Mouse (Mus musculus): Measurements from ENCODE around the gene Olfr1425. TPM values are rescaled to one million over a fixed set of nuclear protein-coding genes. Genes with fewer than 3 reads are reported as not detected.
"Not testable (repeated sequence)": the region's sequence is repeated elsewhere in the genome, so short reads cannot be mapped to it uniquely, and the experiment has no call there.

The Olfr1425 gene
- polyA plus RNA-seq (2015; fragmentation: Nextera tagmentation; extraction: Ambion mirVana) = not detected in 2 replicates

DNA sequence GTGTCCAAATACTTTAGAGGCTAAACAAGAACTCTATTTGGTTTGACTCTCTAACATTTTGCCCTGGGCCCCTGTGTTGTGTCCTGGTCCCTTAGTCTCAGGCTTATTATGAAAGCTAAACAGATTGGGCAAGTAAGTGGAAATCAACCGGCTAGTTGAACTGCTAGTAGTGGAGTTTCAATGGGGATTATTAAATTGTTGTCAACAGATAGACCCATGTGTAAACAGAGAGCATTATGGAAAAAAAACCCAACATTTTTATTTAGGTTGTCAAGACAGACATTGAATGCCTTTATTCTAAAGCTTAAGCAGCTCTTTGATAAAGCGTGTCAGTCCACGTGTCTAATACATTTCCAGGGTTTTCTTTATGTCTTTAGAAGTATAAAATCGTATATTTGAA lies at the start of gene Olfr1425:
TSS of gene Olfr1425 (minus strand) at position 101 of the 400 bp plus-strand sequence.
- H3K4me3 ChIP-seq (replicated peaks; ENCODE audit: low read depth, low read length); ATAC-seq (replicated peaks; ENCODE audit: low FRiP score, low read depth); H3K36me3 ChIP-seq (ENCODE audit: insufficient read depth, low read length); H3K4me2 ChIP-seq (ENCODE audit: low read length); DNase-seq (ENCODE audit: low spot score); H3K27me3 ChIP-seq (ENCODE audit: insufficient read depth, low read length); H3K9ac ChIP-seq (ENCODE audit: low read depth, low read length); H3K4me1 ChIP-seq (replicated peaks; ENCODE audit: insufficient read depth, low read length); H3K9me3 ChIP-seq (replicated peaks; ENCODE audit: low read length); H3K27ac ChIP-seq: not testable (repeated sequence)
- WGBS = 83% methylated on average over 4 of the region's 4 CpGs

DNA sequence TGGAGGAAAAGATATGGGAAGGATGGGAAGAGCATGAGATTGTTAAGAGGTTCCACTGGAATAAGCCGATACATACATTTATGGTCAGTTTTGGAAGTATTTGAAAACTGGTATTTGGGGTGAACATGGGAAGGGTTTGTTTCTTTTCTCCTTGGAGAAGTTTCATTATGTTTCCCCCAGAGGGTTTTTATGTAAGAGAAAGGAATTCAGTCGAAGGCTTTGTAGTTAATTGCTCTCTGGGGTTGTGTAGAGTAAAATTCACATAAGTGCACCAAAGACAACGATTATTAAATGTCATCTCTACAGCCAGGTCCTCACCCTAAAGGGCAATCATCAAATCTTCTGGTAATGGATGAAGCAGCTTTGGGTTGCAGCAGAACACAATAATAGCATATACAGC lies 45.6 kb upstream of the Olfr1425 start, which contains the start of gene Olfr76:
TSS of gene Olfr76 (minus strand) at position 101 of the 400 bp plus-strand sequence.
- no peak within 1 kb of the TSS for H3K4me3 ChIP-seq (replicated peaks; ENCODE audit: low read depth, low read length)
- H3K27me3 ChIP-seq (ENCODE audit: insufficient read depth, low read length) = no peaks in the 10 kb centered on the region
- ATAC-seq (replicated peaks; ENCODE audit: low FRiP score, low read depth) (no peak), DNase-seq (ENCODE audit: low spot score) (no peak)
- H3K9ac ChIP-seq (ENCODE audit: low read depth, low read length) = no peak within 1 kb of the TSS
- no peaks in the 10 kb centered on the region for H3K4me1 ChIP-seq (replicated peaks; ENCODE audit: insufficient read depth, low read length)
- H3K4me2 ChIP-seq (ENCODE audit: low read length) = no peak within 1 kb of the TSS
- WGBS = 69% methylated on average over 3 of the region's 3 CpGs
- no peaks in the 10 kb centered on the region for H3K36me3 ChIP-seq (ENCODE audit: insufficient read depth, low read length)
- no peak within 1 kb of the TSS for H3K27ac ChIP-seq
- no peak for TF ChIP-seq CTCF (IDR thresholded peaks at IDR 0.05; ENCODE audit: low read depth)
- no peaks in the 10 kb centered on the region for H3K9me3 ChIP-seq (replicated peaks; ENCODE audit: low read length)

DNA sequence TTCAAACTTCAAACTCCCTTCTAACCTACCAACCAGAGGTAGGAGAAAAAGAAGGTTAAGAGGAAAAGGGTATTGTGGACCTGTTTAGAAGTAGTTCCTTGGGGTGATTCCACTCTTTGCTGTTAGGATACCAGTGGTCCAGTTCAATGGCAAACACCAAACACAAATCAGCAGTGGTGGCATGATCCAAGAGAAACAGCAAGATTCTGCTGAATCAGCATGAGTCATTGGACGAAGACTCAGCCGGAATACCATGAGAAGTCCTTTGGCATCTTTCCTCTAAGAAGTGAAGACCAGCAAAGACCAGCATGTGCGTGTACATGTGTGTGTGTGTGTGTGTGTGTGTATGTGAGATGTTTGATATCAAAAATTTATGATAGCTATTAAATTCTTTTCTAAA lies 38.9 kb upstream of the Olfr1425 start:
- Histone ChIP-seq H3K4me3 (replicated peaks; ENCODE audit: low read depth, low read length) (no peak overlapping the region), H3K4me1 (replicated peaks; ENCODE audit: insufficient read depth, low read length) (no peaks in the 10 kb centered on the region), H3K27ac (no peak overlapping the region), H3K27me3 (ENCODE audit: insufficient read depth, low read length) (no peaks in the 10 kb centered on the region), H3K4me2 (ENCODE audit: low read length) (no peak overlapping the region), H3K9me3 (replicated peaks; ENCODE audit: low read length) (no peaks in the 10 kb centered on the region), H3K9ac (ENCODE audit: low read depth, low read length) (no peak overlapping the region), H3K36me3 (ENCODE audit: insufficient read depth, low read length) (no peaks in the 10 kb centered on the region)
- no peak for TF ChIP-seq CTCF (IDR thresholded peaks at IDR 0.05; ENCODE audit: low read depth)
- 89% methylated on average over 3 of the region's 3 CpGs for whole genome bisulfite sequencing
- ATAC-seq (replicated peaks; ENCODE audit: low FRiP score, low read depth) (no peak), DNase-seq (ENCODE audit: low spot score) (no peak)

DNA sequence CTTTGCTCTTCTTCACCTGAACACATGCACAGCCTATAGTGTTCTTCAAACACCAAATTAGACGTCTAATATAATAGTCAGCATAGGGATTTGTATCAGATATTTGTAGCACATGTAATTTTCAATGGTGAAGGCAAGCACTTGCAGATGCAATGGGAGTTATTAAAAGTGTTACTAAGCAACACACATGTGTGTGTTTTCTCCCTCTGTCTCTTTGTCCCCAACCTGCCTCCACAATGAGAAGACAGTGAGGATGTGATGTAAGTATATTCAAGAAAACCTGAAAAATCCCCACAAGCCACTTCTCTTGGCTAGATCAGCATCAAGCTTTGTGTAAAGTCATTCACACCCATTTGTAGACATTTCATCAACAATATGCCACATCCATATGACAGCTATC lies 38.3 kb upstream of the Olfr1425 start, which contains the start of gene Olfr1428:
TSS of gene Olfr1428 (minus strand) at position 101 of the 400 bp plus-strand sequence.
- no peak within 1 kb of the TSS for H3K4me2 ChIP-seq (ENCODE audit: low read length)
- WGBS = 85% methylated on average over 1 of the region's 1 CpGs
- no peak within 1 kb of the TSS for H3K9ac ChIP-seq (ENCODE audit: low read depth, low read length)
- no peak within 1 kb of the TSS for H3K27ac ChIP-seq
- no peaks in the 10 kb centered on the region for H3K36me3 ChIP-seq (ENCODE audit: insufficient read depth, low read length)
- no peak within 1 kb of the TSS for H3K4me3 ChIP-seq (replicated peaks; ENCODE audit: low read depth, low read length)
- no peaks in the 10 kb centered on the region for H3K4me1 ChIP-seq (replicated peaks; ENCODE audit: insufficient read depth, low read length)
- no peaks in the 10 kb centered on the region for H3K27me3 ChIP-seq (ENCODE audit: insufficient read depth, low read length)
- no peaks in the 10 kb centered on the region for H3K9me3 ChIP-seq (replicated peaks; ENCODE audit: low read length)
- no peak for TF ChIP-seq CTCF (IDR thresholded peaks at IDR 0.05; ENCODE audit: low read depth)
- ATAC-seq (replicated peaks; ENCODE audit: low FRiP score, low read depth) (no peak), DNase-seq (ENCODE audit: low spot score) (no peak)

DNA sequence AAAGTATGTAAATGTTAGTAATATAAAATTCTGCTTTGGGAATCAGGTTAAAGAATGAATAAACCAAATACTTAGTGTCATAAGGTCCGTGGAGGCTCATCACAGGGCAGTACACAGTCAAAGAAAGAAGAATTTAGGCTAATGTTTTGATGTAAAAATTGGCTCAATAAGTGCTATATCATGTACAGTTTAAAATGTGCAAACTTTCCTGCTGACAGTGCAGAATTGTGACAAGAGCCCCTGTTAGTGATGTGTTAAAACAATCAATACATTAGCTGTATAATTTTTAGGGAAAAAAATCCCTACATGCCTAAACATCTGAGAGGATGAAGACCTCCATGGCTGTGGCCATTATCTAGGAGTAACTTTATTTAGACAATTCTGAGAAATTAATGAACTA lies 36.3 kb upstream of the Olfr1425 start:
- Histone ChIP-seq H3K36me3 (ENCODE audit: insufficient read depth, low read length) (no peaks in the 10 kb centered on the region), H3K4me3 (replicated peaks; ENCODE audit: low read depth, low read length) (no peak overlapping the region), H3K4me2 (ENCODE audit: low read length) (no peak overlapping the region), H3K27me3 (ENCODE audit: insufficient read depth, low read length) (no peaks in the 10 kb centered on the region), H3K27ac (no peak overlapping the region), H3K9ac (ENCODE audit: low read depth, low read length) (no peak overlapping the region), H3K9me3 (replicated peaks; ENCODE audit: low read length) (no peaks in the 10 kb centered on the region), H3K4me1 (replicated peaks; ENCODE audit: insufficient read depth, low read length) (no peaks in the 10 kb centered on the region)
- ATAC-seq (replicated peaks; ENCODE audit: low FRiP score, low read depth) (no peak), DNase-seq (ENCODE audit: low spot score) (no peak)
- 67% methylated on average over 1 of the region's 1 CpGs for WGBS
- TF ChIP-seq CTCF (IDR thresholded peaks at IDR 0.05; ENCODE audit: low read depth) = no peak

DNA sequence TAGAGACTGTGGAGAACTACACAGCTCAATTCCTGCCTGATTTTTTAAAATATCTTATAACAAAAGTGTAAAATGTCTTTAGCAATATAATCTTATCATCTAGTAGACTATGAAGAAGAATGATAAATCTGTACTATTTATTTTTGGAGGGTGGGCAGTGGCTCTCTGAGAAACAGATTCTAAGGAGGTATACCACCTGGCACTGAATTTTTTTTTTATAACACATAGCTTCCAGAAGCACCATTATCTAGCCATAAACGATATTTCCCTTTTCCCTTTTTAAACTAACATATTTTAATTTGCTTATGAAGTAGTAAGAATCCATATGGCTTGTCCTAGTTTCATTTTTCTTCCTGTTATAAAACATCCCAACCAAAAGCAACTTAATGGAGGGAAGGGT lies 27.0 kb upstream of the Olfr1425 start:
- Histone ChIP-seq H3K36me3 (ENCODE audit: insufficient read depth, low read length) (no peaks in the 10 kb centered on the region), H3K4me3 (replicated peaks; ENCODE audit: low read depth, low read length) (no peak overlapping the region), H3K9ac (ENCODE audit: low read depth, low read length) (no peak overlapping the region), H3K27ac (no peak overlapping the region), H3K27me3 (ENCODE audit: insufficient read depth, low read length) (no peaks in the 10 kb centered on the region), H3K9me3 (replicated peaks; ENCODE audit: low read length) (no peaks in the 10 kb centered on the region), H3K4me1 (replicated peaks; ENCODE audit: insufficient read depth, low read length) (no peaks in the 10 kb centered on the region), H3K4me2 (ENCODE audit: low read length) (no peak overlapping the region)
- 63% methylated on average over 1 of the region's 1 CpGs for WGBS
- ATAC-seq (replicated peaks; ENCODE audit: low FRiP score, low read depth) (no peak), DNase-seq (ENCODE audit: low spot score) (no peak)
- TF ChIP-seq CTCF (IDR thresholded peaks at IDR 0.05; ENCODE audit: low read depth) = no peak

DNA sequence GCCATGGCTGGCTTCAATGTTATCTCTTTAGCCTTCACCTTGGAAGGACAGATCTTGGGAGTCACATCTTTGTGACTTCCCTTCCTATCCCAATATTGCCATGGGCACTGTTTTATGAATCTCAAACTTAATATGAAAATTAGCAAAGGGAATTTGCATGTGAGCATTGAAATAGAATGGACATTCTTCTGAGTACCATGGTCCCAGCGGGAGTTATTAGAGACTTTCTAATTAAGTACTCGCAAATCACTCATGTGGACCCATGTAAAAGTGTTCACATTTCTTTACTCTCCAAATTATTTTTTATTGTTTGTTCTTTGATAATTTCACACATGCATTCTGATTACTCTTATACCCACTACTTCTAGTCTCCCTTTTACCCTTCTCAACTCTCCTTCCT lies 25.7 kb upstream of the Olfr1425 start, which contains the start of gene Olfr1427:
TSS of gene Olfr1427 (minus strand) at position 101 of the 400 bp plus-strand sequence.
- no peaks in the 10 kb centered on the region for H3K9me3 ChIP-seq (replicated peaks; ENCODE audit: low read length)
- TF ChIP-seq CTCF (IDR thresholded peaks at IDR 0.05; ENCODE audit: low read depth) = no peak
- ATAC-seq (replicated peaks; ENCODE audit: low FRiP score, low read depth) (no peak), DNase-seq (ENCODE audit: low spot score) (no peak)
- 91% methylated on average over 2 of the region's 2 CpGs for WGBS
- H3K4me1 ChIP-seq (replicated peaks; ENCODE audit: insufficient read depth, low read length) = no peaks in the 10 kb centered on the region
- H3K4me2 ChIP-seq (ENCODE audit: low read length) = no peak within 1 kb of the TSS
- no peaks in the 10 kb centered on the region for H3K27me3 ChIP-seq (ENCODE audit: insufficient read depth, low read length)
- no peak within 1 kb of the TSS for H3K9ac ChIP-seq (ENCODE audit: low read depth, low read length)
- H3K36me3 ChIP-seq (ENCODE audit: insufficient read depth, low read length) = no peaks in the 10 kb centered on the region
- H3K27ac ChIP-seq = no peak within 1 kb of the TSS
- no peak within 1 kb of the TSS for H3K4me3 ChIP-seq (replicated peaks; ENCODE audit: low read depth, low read length)
